Mouse (Mus musculus) c-Kit-positive CD71-negative TER-119-negative erythroid progenitor cells, embryonic 14.5 days (primary cell): ENCODE results near the gene Cacna2d2.

Experiments
- DNase-seq: peaks from one replicate; pipeline ENCODE4 v3.0.0-alpha.2; 2013; ENCODE audit warnings: low read depth

Gene Cacna2d2

DNA sequence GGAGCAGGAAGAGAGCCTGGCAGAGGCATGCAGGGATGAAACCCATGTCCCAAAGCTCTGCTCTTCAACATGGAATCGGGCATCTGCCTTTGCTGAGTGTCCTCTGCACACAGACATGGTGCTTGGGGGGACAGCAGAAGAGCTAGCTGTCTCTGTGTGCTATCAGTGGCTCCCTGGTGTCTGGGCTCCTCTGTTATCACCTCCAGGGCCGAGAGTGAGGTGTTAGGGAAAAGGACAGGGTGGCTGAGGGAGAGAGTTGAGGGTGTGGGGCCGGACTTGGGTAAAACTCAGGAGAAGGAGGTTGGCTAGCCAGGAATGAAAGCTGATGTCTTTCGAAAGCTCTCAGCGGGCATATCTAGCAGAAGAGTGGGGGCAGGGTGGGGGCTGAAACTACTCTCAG lies 63.5 kb downstream of the Cacna2d2 start:
- no peak for DNase-seq

DNA sequence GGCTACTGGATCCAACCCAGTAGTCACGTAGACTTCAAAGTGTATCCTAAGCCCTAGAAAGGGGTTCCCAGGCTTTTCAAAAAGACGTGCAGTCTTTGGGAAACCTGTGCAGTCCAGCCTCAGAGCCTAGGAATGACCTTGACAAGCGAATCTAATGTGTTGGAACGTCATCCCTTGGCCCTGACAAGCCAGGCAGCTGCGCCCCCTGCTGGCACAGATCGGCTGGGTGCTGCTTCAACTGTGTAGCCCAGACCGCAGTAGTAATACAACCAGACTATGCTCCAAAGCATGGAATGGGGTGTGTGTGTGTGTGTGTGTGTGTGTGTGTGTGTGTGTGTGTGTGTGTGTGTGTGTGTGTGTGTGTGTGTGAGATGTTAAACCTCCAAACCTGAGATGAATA lies 64.1 kb downstream of the Cacna2d2 start:
- DNase-seq = peak; percentile 63

DNA sequence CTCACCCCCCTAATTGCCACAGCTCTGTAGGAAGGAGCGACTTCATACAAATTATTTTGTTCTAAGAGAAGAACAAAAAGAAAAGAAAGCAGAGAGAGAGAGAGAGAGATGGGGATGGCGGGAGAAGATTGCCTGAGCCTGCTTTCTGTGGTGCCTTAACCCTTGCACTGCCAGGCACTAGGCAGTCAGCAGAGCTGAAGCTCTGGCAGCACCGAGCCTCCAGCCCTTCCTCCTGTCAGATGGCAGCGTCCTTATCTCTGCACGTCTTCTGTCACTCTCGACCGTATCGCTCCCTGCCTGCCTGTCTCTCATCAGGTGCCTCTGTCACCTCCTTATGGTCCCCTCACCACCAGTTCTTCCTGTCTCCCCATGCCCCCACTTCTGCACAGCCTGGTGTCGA lies 64.7 kb downstream of the Cacna2d2 start:
- no peak for DNase-seq

DNA sequence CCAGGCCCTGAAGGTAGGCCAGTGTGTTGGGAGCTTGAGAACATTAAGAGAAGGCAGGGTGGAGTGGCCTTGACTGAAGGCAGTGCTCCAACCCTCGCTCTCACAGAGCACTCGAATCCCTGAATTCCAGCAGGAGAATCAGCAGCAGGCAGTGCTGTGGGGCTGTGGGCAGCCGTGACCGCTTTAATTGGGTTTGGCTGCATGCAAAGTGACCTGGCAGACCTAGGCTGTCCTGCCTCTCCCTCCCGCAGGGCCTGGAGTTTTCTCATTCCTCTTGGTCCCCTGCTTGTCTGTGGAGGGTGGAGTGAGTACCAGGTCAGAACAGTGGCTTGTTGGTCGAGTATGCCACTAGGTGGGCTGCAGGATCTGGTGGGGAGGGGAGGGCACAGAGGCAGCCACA lies 66.2 kb downstream of the Cacna2d2 start:
- DNase-seq = no peak

DNA sequence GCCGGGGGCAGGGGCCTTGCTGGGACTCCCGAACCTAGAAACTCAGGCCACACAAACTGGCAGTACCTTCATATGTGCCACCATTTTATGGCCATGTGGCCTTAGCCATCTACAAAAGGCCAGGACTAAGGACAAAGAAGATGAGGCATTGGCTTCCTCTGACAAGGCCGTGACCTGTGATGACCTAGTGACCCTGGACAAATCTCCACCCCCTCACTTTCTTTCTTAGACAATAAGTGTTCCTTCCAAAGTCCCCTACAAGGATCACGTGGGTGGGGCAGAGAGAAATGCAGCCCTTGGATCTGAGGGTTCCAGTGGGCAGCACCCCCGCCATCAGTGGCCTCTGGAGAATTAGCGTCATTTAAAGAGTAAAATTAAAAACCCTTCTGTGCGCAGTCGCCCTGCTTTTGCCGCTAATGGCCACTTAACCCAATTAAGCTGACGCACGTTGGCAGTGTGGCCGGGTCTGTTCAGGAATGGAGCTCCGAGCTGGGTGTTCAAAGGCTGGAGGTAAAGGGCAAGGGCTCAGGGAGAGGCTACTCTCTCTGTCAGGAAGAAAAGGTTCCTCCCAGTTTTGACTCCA lies 69.9 kb downstream of the Cacna2d2 start:
- DNase-seq = no peak

DNA sequence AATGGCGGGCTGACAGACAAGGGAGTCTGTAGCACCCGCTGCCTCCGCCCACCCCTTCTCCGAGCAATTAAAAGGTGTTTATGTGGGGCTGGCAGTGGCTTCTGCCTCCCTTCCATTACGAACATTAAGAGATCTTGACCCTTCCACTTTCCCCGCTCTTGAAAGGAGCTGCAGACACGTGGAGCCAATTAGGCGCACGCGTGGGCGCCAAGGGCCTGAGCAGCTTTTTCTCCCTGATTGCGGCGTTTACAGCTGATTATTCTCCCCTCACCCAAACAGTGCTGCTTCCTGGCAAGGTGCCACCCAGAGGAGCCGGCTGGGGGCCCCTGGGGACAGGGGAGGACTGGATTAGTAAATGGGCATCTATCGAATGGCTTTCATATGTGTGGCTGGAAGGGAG lies 71.0 kb downstream of the Cacna2d2 start:
- no peak for DNase-seq

DNA sequence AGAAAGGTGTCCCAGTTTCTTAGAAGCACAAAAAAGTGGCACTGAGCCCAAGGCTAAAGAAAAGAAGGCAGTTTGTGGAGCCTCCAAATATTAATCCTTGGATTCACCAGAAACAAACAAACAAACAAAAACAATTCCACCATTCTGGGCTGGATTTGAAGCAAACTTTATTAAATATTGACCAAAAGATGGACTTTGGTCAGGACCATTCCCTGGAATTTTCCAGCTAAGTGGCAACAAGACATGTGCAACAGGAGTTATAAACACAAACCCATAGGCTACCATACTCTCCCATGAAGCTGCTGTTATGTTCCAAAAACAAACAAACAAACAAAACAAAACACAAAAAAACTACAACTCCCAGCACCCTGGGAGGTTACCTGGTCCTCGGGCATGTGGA lies 74.6 kb downstream of the Cacna2d2 start:
- DNase-seq = no peak

DNA sequence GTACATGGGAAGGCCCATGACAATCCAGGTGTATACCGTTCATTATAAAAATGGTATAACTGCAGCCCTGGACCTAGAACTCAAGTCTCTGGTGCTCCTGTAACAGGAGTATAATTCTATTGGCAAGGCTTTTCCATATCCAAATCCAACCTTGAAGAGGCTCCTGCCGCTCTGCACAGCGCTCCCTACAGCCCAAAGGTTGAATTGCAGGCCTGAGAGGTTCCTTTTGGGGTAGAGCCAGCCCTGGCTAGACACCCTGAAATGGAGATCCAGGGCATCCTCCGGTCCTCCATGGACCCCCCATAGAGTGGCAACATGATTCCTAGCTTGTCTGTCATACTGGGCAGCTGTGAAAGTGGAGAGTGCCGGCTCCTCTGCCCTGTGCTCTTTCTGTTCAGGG lies 79.6 kb downstream of the Cacna2d2 start:
- no peak for DNase-seq

DNA sequence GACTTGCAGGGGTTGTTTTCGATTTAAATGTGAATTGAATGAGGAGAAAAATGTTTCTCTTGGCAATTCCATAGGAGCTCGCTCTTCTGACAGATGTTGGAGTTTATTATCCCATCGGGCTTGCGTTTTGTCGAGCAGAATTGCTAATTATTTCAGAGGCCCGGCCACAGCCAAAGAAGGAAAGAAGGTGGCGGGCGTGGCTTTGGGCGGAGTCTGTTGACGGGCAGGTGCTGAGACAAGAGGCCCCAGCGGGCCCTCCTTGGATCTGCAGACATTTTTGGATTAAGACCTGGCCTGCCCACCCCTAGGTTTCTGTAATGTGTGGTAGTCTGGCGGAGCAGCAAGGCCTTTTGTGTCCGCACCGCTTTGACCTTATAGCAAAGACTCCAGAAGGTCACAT lies 80.2 kb downstream of the Cacna2d2 start:
- DNase-seq = no peak

DNA sequence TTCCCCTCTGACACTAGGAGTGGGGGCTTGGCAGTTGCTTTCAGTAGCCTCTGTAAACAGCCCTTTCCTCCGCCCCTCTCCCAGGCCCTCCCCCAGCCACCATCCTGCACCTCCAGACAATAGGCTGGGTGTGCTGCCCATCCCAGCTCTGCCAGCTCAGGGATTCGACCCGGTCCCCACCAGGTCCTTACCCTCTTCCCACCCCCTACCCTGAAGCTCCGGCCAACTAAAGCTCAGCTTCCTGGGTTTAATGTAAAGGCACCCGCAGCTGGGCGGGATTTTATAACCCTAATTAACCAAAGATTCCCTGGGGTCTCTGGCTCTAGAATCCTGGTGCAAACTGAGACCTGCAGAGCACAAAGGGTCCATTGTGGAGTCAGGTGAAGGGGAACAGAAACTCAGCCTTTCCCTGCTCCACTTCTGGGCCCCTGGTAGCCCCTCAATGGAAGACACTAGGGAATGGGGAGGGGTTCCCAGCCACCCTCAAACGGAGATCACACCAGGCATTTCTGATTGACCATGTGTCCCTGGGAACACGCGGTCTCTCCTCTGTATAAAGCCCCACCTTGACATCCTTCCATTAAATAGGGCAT lies 81.2 kb downstream of the Cacna2d2 start:
- no peak for DNase-seq

DNA sequence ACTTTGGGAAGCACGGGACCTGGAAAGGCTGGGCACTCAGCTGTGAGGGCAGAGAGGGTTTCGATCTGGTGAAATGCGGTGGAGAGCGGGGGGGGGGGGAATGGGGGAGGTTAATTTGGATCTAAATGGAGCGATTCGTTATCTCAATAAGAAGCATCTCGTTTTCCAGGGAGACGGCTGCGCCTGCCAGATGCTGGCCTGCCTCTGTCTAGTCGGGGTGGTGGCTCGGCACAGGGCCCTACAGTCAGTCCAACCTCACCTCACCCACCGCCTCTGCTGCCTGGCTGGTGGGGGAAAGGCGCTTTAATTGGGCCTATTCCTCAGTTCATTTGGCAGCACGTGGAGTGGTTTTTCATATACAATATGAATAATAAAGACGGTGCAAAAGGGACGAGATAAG lies 81.9 kb downstream of the Cacna2d2 start:
- no peak for DNase-seq

DNA sequence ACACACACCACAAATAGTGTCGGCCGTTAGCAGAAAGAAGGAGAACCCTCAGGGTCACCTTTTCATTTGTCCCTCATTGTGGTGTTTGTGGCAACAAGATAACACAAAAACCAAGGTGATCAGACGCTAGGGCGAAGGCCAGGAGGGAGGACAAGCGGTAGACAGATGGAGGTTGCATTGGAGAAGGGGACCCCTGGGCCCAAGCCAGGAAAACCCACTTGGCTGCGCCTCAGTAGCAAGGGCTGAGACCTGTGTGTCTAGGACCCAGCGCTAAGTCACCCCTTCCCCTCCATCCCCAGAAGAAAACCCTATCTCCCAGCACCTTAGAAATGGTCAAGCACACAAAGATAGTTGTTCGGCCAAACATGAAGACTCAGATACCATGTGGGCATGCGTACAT lies 82.6 kb downstream of the Cacna2d2 start:
- DNase-seq = no peak

DNA sequence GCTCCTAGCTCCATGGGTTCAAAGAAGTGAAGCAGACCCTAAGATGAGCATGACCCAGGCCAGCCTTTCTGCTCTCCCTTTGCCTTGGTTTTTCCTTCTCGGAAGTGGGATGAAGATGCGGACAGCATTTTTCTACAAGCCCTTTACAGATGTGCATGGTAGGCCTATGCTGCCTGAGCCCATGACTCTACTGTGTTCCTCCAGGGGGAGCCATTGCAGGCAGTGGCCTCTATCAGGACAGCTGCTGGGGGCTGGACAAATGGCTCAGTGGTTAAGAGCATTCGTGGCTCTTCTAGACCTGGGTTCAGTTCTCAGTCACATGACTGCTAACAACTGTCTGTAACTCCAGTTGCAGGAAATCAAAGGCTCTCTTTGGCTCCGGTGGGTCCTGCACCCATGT lies 83.4 kb downstream of the Cacna2d2 start:
- DNase-seq = no peak

DNA sequence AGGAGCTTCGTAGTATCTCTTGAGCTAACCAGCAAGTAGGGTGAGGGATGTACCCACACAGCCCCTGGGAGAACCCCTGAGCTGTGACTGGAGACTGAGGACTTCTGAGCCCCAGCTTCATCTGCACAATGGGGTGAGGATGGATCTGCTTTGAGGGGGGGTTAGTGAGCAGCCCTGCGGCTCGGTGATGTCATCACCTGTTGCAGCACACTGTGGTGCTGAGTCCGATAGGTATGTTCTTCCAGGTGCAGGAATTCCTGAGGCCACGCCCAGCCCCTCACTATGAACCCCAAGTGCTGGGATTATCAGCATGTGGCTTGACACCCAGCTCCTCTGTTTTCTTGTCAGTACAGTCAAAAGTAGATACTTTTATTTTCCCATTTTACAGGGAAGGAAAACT lies 84.3 kb downstream of the Cacna2d2 start:
- DNase-seq = no peak

DNA sequence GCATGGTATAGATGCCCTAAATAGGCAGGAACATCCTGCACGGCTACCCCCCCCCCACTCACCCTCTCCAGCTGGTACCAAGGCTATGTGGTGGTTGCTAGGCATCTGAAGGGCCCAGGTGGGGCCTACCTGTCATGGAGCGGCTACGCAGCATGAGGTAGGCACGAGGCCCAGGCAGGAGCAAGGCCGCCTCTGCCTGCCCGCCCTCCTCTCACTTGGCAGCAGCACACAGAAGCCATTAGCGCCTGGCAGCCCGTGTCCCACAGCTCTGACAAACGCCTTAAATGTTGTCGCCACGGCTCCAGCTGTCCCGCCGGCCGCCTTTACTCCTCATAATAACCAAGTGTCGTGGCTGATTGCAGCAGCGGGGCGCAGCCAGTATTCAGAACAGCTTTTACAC lies 84.9 kb downstream of the Cacna2d2 start:
- DNase-seq = no peak

DNA sequence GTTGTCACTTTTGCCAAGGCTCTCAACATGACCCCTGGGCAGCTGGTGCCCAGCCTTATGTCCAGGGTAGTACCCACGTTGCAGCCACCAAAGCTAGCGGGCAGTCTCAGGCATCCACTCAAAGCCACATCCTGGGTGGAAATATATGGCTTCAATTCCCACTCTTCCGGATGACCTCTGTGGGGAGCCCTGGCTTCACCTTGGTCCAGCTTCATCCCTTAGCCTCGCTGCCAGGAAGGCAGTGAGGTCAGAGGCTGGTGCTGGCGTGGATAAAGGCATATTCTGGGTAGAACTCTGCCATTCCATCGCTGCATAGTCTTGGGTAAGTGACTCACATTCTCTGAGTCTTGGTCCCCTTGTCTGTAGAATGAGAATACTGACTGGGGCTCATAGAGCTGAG lies 85.4 kb downstream of the Cacna2d2 start:
- no peak for DNase-seq

DNA sequence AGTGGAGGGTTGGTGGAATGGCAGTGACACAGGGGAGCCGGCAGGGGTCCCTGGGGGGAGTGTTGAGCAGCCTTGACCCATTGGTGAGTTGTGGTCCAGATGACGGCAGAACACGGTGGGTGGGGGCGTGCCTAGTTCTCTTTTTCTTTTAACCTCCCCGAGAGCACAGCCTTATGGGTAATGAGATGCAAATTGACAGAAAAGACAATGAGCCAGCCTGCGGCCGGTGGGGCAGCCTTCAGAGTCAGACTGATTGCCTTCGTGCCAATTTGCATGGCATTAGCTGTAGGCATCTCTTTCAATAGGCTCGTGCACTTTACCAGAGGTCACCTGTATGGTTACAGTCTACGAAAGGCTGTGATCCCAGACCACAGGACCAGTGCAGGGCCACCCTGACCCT lies 86.7 kb downstream of the Cacna2d2 start:
- no peak for DNase-seq

DNA sequence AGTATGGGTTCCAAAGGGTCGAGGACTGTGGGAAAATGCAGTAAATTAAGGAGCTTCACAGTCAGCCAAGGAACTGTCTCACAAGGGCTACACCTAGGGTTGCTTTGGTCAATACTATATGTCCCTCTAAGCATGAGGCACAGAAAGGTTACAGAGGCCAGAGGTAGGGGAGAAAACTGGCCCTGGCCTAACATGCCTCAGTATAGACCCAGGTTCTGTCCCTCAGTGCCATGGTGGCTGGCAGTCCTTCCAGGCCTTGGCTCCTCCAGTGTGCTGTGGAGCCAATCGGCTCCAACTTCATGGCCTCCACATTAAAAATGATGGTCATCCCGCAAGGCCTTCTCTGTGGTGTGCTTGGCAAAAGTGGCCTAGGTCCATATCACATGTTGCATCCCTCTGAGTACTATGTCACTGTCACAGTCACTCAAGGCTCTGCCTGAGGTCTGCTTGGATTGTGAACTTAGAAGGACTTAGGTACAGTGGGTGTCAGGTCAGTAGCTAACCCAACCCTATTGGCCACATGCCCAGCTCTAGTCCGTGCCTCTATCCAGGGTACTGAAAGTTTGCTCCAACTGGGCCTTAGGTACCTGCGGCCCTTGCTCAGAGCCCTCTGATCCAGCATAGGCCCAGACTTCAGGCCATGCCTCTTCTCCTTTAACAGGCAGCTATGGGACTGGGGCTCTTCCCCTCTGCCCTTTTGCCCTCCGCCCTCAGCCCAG lies 87.3 kb downstream of the Cacna2d2 start:
- no peak for DNase-seq

DNA sequence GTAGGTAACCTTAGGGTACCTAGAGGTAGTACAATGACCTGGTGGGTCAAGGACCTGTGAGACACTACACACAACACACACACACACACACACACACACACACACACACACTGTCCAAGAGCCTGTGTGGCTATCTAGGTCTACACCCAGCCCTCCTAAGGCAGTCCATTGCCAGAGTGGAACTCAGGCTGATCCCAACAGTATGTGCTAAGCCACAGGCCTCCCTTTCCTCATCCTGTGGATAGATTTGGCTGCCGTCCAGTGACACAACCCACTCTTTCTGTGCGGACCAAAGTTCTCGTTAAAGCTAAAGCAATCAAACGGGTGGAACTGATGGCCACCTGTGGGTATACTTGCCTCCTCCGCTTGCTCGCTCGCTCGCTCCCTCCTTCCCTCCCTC lies 90.7 kb downstream of the Cacna2d2 start:
- no peak for DNase-seq

DNA sequence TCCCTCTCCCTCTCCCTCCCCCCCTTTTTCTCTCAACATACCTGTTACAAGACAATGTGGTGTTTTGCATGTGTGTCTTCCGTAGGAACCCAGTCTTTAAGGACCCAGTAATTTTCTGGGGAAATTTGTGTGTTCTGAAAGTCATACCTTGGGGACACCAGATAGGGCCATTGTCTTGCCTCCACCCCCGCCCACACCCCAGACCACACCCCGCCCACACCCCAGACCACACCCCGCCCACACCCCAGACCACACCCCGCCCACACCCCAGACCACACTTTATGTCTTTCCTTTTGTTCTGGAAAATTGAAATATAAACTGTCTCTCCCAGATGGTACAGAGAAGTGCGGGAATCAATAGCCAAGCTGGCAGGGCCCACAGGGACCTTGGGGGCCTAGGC lies 91.2 kb downstream of the Cacna2d2 start:
- DNase-seq = no peak

DNA sequence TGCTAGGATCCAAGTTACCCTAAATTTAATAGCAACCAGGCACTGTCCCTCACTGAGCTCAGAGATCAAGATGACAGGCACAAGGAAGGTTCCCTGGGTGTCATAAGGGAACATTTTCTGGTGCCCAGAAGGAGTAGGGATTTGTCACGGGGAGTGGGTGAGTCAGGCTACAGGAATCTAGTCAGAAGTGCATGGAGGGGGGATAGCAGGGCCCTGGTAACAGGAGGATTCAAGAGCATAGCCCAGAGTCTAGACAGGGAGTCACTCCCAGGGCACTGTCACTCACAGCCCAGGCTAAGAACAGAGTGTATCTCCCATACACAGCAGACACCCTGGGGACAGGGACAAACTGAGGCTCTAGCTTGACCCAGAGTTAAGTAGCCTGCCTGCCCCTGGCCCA lies 94.1 kb downstream of the Cacna2d2 start:
- no peak for DNase-seq

DNA sequence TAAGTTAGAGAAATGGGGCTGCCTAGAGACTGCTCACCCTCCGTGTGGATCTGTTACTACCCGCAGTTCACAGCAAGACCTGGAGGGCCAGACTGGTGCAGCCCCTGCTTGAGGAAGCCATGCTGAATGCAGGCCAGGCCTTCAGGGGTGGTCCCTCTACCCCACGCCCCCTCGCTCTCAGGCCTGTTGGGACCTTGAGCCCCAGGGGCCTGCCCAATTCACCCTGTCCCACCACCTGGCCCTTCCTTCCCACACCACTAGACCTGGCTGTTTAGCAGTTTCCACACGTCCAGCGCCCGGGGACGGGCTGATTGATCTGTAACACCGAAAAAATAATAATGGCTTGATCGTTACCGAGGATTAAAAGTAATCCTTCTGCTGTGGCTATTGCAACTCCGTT lies 94.8 kb downstream of the Cacna2d2 start:
- no peak for DNase-seq

DNA sequence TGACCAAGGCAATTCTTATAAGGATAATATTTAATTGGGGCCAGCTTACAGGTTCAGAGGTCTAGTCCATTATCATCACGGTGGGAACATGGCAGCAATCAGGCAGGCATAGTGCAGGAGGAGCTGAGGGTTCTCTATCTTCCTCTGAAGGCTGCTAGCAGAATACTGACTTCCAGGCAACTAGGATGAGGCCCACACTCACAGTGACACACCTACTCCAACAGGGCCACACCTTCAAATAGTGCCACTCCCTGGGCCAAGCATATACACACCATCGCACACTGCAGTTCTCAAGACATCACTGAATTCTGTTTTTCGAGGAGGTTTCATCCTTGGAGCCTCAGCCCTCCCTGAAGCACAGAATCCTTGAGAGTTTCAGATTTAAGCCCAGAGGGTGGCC lies 96.9 kb downstream of the Cacna2d2 start:
- DNase-seq = no peak

DNA sequence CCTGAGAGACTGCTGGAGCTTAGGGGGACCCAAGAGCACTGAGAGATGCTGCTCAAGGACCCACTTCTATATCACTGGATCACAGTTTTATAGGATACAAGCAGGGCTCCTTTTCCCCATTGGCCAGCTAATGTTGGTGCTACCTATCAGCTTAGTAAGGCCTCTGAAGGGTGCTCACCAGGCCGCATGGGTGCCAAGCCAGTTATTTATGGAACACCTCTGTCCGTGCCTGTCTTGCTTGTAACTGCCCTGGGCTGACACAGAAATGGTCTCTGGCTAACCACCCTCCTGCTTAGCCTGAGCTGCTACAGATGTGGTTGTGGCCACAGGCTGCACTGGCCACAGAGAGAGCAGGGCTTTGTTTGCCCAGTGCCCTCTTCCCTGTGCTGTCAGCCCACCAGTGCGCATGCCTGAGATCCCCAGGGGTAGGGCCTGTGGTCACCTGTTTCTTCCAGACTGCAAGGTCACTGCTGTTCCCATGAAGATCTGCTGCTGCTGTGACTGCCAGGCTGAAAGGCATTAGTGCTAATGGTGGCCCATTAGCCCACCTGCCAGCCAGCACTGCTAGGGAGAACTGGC lies 101.4 kb downstream of the Cacna2d2 start:
- no peak for DNase-seq
